Mouse (Mus musculus) kidney, postnatal 0 days (tissue): ENCODE measurements around the gene Tspan7. TPM values are rescaled to one million over a fixed set of nuclear protein-coding genes. Genes with fewer than 3 reads are reported as not detected.

ENCODE experiments used
- ATAC-seq: fragments of 200-750 bp; cut with Nextera tagmentation; replicated peaks from 2 replicates; pipeline ENCODE4 v1.8.0; 2017; ENCODE audit warnings: low read depth, moderate number of reproducible peaks, moderate TSS enrichment, moderate library complexity; ENCODE audit not compliant: low FRiP score
- DNase-seq: peaks from one replicate; pipeline ENCODE4 v3.0.0-alpha.2; 2016; ENCODE audit warnings: low spot score
- H3K27ac ChIP-seq: fragments of 300-500 bp; sonication (generic); 2 replicates; pipeline ENCODE4 v1.5.1; 2014; ENCODE audit warnings: mild to moderate bottlenecking
- H3K27me3 ChIP-seq: fragments of 300-500 bp; sonication (generic); 2 replicates; pipeline ENCODE4 v1.6.1; 2014; ENCODE audit warnings: low read length, mixed read lengths; ENCODE audit not compliant: insufficient read depth
- H3K36me3 ChIP-seq: fragments of 300-500 bp; sonication (generic); 2 replicates; pipeline ENCODE4 v1.6.1; 2014; ENCODE audit warnings: low read length, mixed read lengths; ENCODE audit not compliant: insufficient read depth
- H3K4me1 ChIP-seq: fragments of 300-500 bp; sonication (generic); replicated peaks from 2 replicates; pipeline ENCODE4 v1.6.1; 2014; ENCODE audit warnings: antibody characterized with exemption, low read length, mixed read lengths; ENCODE audit not compliant: insufficient read depth
- H3K4me2 ChIP-seq: fragments of 300-500 bp; sonication (generic); 2 replicates; pipeline ENCODE4 v1.6.1; 2014; ENCODE audit warnings: mild to moderate bottlenecking, low read length, moderate library complexity, mixed read lengths
- H3K4me3 ChIP-seq: fragments of 300-500 bp; sonication (generic); replicated peaks from 2 replicates; pipeline ENCODE4 v1.5.1; 2014; ENCODE audit warnings: low read depth, low read length
- H3K9ac ChIP-seq: fragments of 300-500 bp; sonication (generic); 2 replicates; pipeline ENCODE4 v1.6.1; 2014; ENCODE audit warnings: low read depth, low read length
- H3K9me3 ChIP-seq: fragments of 300-500 bp; sonication (generic); replicated peaks from 2 replicates; pipeline ENCODE4 v1.6.1; 2016; ENCODE audit warnings: low read length, inconsistent platforms, mixed read lengths
- CTCF ChIP-seq: IDR thresholded peaks from 2 replicates; pipeline ENCODE4 v1.5.1; 2016; ENCODE audit warnings: antibody characterized with exemption, low read depth, mild to moderate bottlenecking, moderate library complexity
- WGBS: fragments of 180-500 bp; shearing (Covaris S2); extraction: QIAGEN DNeasy Blood & Tissue Kit; methylation state at CpG from one replicate; pipeline ENCODE4 v1.1.7; 2014; 5-methylcytosine and 5-hydroxymethylcytosine counted together
- polyA plus RNA-seq: library from polyadenylated mRNA; unstranded; fragments of >200 nt; fragmentation: Nextera tagmentation; extraction: Ambion mirVana; gene quantifications from 2 replicates; pipeline ENCODE4 v1.2.1, GENCODE M21; 2015

The Tspan7 gene
- polyA plus RNA-seq, 1 experiment from 2014 or later, result 99.1 TPM

GRCm38 (mm10) chrX:10539482-10540166, 54.7 kb downstream of the Tspan7 start:
- H3K4me1 ChIP-seq, result no peaks in the 10 kb centered on the region
- H3K4me3 ChIP-seq, result no peak overlapping the region
- no peak for ATAC-seq
- H3K9ac ChIP-seq, result no peak overlapping the region
- no peak overlapping the region for H3K4me2 ChIP-seq
- H3K27ac ChIP-seq, result no peak overlapping the region
- no peak for DNase-seq
- H3K27me3 ChIP-seq, result no peaks in the 10 kb centered on the region
- no peaks in the 10 kb centered on the region for H3K9me3 ChIP-seq
- 42% methylated on average over 6 of the region's 6 CpGs for WGBS
- H3K36me3 ChIP-seq, result no peaks in the 10 kb centered on the region
- no peak for TF ChIP-seq CTCF

- WGBS, result 76% methylated on average over 3 of the region's 3 CpGs
- TF ChIP-seq CTCF, result no peak
- H3K4me1 ChIP-seq, result no peaks in the 10 kb centered on the region
- no peaks in the 10 kb centered on the region for H3K36me3 ChIP-seq
- H3K9me3 ChIP-seq, result no peaks in the 10 kb centered on the region
- H3K4me3 ChIP-seq, result no peak overlapping the region
- no peak overlapping the region for H3K9ac ChIP-seq
- DNase-seq (no peak), ATAC-seq (no peak)
- no peak overlapping the region for H3K27ac ChIP-seq
- no peaks in the 10 kb centered on the region for H3K27me3 ChIP-seq
- no peak overlapping the region for H3K4me2 ChIP-seq
Observed at GRCm38 (mm10) chrX:10546840-10547239, 61.9 kb downstream of the Tspan7 start.

GRCm38 (mm10) chrX:10549708-10550107, 64.8 kb downstream of the Tspan7 start:
- ATAC-seq, result no peak
- Histone ChIP-seq H3K9me3 (no peaks in the 10 kb centered on the region), H3K36me3 (no peaks in the 10 kb centered on the region), H3K9ac (no peak overlapping the region), H3K4me2 (no peak overlapping the region), H3K27me3 (no peaks in the 10 kb centered on the region), H3K27ac (no peak overlapping the region), H3K4me3 (no peak overlapping the region), H3K4me1 (no peaks in the 10 kb centered on the region)
- WGBS, result 78% methylated on average over 3 of the region's 3 CpGs
- DNase-seq, result no peak
- TF ChIP-seq CTCF, result peak; percentile 43

- DNase-seq, result no peak
- Histone ChIP-seq H3K36me3 (no peaks in the 10 kb centered on the region), H3K9me3 (no peaks in the 10 kb centered on the region), H3K9ac (no peak overlapping the region), H3K4me2 (no peak overlapping the region), H3K4me3 (no peak overlapping the region), H3K27ac (no peak overlapping the region), H3K4me1 (no peaks in the 10 kb centered on the region), H3K27me3 (no peaks in the 10 kb centered on the region)
- no peak for TF ChIP-seq CTCF
- ATAC-seq, result no peak
- WGBS, result 71% methylated on average over 3 of the region's 3 CpGs
Observed at GRCm38 (mm10) chrX:10556899-10557298, 71.9 kb downstream of the Tspan7 start.

- Histone ChIP-seq H3K4me1 (no peaks in the 10 kb centered on the region), H3K4me2 (no peak overlapping the region), H3K9me3 (no peaks in the 10 kb centered on the region), H3K27ac (no peak overlapping the region), H3K27me3 (no peaks in the 10 kb centered on the region), H3K9ac (no peak overlapping the region), H3K36me3 (no peaks in the 10 kb centered on the region), H3K4me3 (no peak overlapping the region)
- DNase-seq (no peak), ATAC-seq (no peak)
- no peak for TF ChIP-seq CTCF
- WGBS, result 78% methylated on average over 5 of the region's 5 CpGs
Observed at GRCm38 (mm10) chrX:10557596-10557995, 72.6 kb downstream of the Tspan7 start.

- Histone ChIP-seq H3K27ac (no peak overlapping the region), H3K9ac (no peak overlapping the region), H3K36me3 (no peaks in the 10 kb centered on the region), H3K27me3 (no peaks in the 10 kb centered on the region), H3K9me3 (no peaks in the 10 kb centered on the region), H3K4me2 (no peak overlapping the region), H3K4me1 (no peaks in the 10 kb centered on the region), H3K4me3 (no peak overlapping the region)
- DNase-seq (no peak), ATAC-seq (no peak)
- TF ChIP-seq CTCF, result no peak
- 67% methylated on average over 2 of the region's 2 CpGs for WGBS
Observed at GRCm38 (mm10) chrX:10558625-10559024, 73.7 kb downstream of the Tspan7 start.

GRCm38 (mm10) chrX:10565811-10566210, 80.9 kb downstream of the Tspan7 start:
- DNase-seq (no peak), ATAC-seq (no peak)
- Histone ChIP-seq H3K4me3 (no peak overlapping the region), H3K4me1 (no peaks in the 10 kb centered on the region), H3K4me2 (no peak overlapping the region), H3K27me3 (no peaks in the 10 kb centered on the region), H3K9me3 (no peaks in the 10 kb centered on the region), H3K27ac (no peak overlapping the region), H3K9ac (no peak overlapping the region), H3K36me3 (no peaks in the 10 kb centered on the region)
- 71% methylated on average over 3 of the region's 3 CpGs for WGBS
- TF ChIP-seq CTCF, result no peak
